Mouse (Mus musculus): Measurements from ENCODE around the gene Pspn.
A peak's percentile ranks its signal among the peaks of the same experiment; 100 is the strongest.

Pspn gene

DNA sequence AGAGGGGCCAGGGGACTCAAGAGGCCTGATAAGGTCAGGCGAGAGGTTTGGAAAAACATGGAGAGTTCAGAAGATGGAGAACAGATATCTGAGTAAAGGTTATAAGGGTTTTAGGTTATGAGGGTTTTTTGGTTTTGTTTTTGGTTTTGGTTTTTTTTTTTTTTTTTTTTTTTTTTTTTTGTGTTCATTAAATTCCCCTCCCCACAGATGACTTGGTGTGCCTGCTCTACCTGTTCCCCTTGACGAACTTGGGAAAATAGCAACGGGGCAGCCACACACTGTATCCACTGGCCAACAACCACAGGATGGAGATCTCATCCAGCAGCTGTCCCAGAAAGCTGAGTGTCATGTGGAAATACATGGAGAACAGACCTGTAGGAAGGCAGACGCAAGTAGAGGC, 41.2 kb downstream of the Pspn start:
- DNase-seq: no peak

DNA sequence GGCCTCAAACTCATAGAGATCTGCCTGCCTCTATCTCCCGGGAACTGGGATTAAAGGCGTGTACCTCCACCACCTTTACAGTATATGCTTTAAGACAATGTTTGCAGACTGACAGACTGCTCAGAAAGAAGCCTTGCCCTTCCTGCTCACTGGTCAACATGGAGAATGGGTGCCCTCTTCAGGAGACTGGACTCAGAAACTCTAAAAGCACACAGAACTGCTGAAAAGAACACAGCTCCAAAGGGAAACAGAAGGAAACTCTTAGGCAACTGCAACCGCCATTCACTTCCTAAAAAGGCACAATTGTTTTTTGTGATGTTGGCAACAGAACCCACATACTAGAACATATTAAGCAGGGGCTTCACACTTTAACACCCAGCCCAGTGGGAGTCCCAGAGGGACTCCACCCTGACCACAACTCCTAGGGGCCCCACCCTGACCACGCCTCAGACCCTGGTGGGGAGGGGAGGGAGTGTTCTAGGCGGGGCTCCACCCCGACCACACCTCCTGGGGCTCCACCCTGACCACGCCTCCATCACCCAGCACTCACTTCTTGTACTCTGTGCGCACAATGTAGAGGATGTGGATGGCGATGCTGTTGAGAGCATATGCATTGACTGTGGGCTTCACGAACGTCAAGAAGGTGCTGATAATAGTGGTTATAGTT, 41.9 kb downstream of the Pspn start:
- DNase-seq: peak; percentile 37 to 38

DNA sequence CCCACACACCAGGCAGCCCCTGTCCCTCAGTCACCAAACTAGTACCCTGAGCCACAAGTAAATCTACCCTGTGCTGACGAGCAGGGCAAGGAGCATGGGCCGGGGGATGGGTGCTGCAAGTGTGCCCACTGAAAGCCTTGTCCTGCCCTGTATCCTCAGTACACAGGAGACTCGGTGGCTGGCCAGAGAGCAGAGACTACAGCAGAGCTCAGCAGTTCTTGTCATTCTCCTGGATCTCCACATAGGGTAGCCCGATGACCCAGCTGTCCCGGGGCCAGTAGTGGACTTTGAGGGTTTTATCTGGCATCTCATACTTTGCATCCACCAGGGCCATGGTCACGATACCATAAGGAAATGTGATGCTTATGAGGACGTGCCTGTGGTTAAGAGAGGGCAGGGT, 44.9 kb downstream of the Pspn start:
- DNase-seq: no peak

DNA sequence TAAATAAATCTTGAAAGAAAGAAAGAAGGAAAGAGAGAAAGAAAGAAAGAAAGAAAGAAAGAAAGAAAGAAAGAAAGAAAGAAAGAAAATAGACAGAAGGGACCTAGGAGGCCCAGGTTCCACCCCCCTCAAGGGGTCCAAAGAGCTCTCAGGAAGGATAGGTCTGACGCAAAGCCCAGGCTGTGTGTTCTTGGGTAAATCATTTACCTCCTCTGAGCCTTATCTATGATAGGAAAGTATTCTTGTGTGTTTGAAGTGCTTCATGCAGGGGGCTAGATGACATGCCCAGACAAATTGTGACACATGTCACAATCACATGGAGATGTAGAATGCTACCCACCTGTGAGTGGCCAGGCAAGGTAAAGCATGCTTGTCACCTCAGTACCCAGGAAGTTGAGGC, 47.2 kb downstream of the Pspn start:
- DNase-seq: no peak

DNA sequence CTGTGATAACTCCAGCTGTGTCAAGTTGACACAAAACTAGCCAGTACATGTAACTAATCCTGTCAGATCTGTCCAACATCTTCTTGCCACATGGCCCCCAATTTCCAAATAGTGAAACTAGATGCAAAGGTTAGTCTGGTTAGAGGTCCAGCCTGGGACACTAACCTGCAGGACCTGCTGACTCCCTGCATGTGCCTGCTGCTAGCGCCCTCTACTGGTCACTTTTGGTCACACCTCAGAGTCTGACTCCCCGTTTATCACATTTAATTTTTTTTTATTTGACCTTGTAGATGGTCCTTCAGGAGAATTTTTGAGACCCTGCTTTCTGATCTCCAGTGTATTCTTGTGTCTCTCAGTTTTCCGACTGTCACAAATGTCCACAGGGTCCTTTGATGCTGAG, 48.9 kb downstream of the Pspn start:
- peak; percentile 59 to 60 for DNase-seq

Data from lung, adult 18-20 months (tissue).